Mouse (Mus musculus): ENCODE data around the gene Slc12a7. TPM values are rescaled to one million over a fixed set of nuclear protein-coding genes. Genes with fewer than 3 reads are reported as not detected.

Gene Slc12a7
- polyA plus RNA-seq, 1 experiment from 2014 or later, result 9.2 TPM

GRCm38 (mm10) chr13:73773519-73774205, 40.8 kb downstream of the Slc12a7 start:
- peaks cover 46% of the 10 kb centered on the region for H3K4me1 ChIP-seq (replicated peaks)
- peak overlapping the region; percentile 39 for H3K27ac ChIP-seq (replicated peaks)
- no peaks in the 10 kb centered on the region for H3K9me3 ChIP-seq (replicated peaks)
- H3K27me3 ChIP-seq, result no peaks in the 10 kb centered on the region
- H3K9ac ChIP-seq, result no peak overlapping the region
- H3K4me3 ChIP-seq (replicated peaks), result no peak overlapping the region
- 52% methylated on average over 4 of the region's 4 CpGs for WGBS (ENCODE audit: insufficient replicate concordance)
- H3K36me3 ChIP-seq (replicated peaks), result no peaks in the 10 kb centered on the region; the same call in 1 of the 2 replicates
- no peak overlapping the region for H3K4me2 ChIP-seq
- ATAC-seq (ENCODE audit: insufficient read depth), result peak; percentile 50

DNA sequence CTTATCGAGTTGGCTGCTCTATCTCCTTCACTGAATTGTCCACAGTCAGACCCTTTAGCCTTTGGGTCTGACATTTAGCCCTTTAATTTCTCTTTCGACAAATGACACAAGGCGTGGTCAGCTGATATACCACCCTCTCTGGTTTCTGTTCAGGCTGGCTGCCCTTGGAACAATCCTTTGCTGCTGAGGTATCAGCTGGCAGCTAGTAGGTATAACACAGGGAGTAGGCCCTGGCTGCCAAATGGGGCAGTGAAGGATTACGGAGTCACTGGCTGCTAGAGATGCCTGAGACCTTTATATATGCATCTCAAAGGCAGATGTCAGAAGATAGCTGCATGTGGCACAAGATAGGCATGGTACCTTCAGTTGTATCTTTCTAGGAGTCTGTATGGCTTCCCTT, 42.9 kb downstream of the Slc12a7 start:
- Histone ChIP-seq H3K27ac (replicated peaks) (no peak overlapping the region), H3K4me1 (replicated peaks) (peaks cover 29% of the 10 kb centered on the region), H3K36me3 (replicated peaks) (no peaks in the 10 kb centered on the region; the same call in 1 of the 2 replicates), H3K27me3 (no peaks in the 10 kb centered on the region), H3K9me3 (replicated peaks) (no peaks in the 10 kb centered on the region), H3K4me3 (replicated peaks) (no peak overlapping the region), H3K9ac (no peak overlapping the region), H3K4me2 (no peak overlapping the region)
- WGBS (ENCODE audit: insufficient replicate concordance), result 57% methylated on average over 4 of the region's 4 CpGs
- no peak for ATAC-seq (ENCODE audit: insufficient read depth)

GRCm38 (mm10) chr13:73777578-73777977, 44.7 kb downstream of the Slc12a7 start:
- Histone ChIP-seq H3K27ac (replicated peaks) (no peak overlapping the region), H3K4me3 (replicated peaks) (no peak overlapping the region), H3K4me1 (replicated peaks) (peaks cover 21% of the 10 kb centered on the region), H3K9ac (no peak overlapping the region), H3K27me3 (no peaks in the 10 kb centered on the region), H3K4me2 (no peak overlapping the region), H3K9me3 (replicated peaks) (no peaks in the 10 kb centered on the region), H3K36me3 (replicated peaks) (no peaks in the 10 kb centered on the region; the same call in 1 of the 2 replicates)
- ATAC-seq (ENCODE audit: insufficient read depth), result no peak
- 65% methylated on average over 3 of the region's 3 CpGs for WGBS (ENCODE audit: insufficient replicate concordance)

DNA sequence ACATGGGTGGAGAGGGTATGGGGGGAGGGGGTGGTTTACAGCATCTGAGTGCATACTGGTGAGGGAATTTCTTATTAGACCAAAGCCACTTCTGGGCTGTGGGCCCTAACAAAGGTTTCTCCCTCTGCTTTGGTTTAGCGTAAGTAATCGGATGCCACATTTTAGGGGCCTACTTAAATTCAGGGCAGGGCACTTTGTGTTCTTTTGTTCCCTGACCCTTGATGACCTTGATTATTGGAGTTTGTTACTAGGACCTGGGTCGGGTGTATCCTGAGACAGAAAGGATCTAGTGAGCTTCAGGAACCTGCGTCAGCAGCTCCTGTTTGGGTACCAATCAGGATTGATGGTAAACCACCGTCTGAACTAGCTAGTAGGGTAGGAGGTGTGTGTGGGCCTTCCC, 49.6 kb downstream of the Slc12a7 start:
- no peak overlapping the region for H3K4me3 ChIP-seq (replicated peaks)
- H3K4me2 ChIP-seq, result no peak overlapping the region
- WGBS (ENCODE audit: insufficient replicate concordance), result 66% methylated on average over 5 of the region's 5 CpGs
- H3K9ac ChIP-seq, result no peak overlapping the region
- peaks cover 15% of the 10 kb centered on the region for H3K36me3 ChIP-seq (replicated peaks)
- H3K27me3 ChIP-seq, result no peaks in the 10 kb centered on the region
- H3K9me3 ChIP-seq (replicated peaks), result no peaks in the 10 kb centered on the region
- no peak for ATAC-seq (ENCODE audit: insufficient read depth)
- no peaks in the 10 kb centered on the region for H3K4me1 ChIP-seq (replicated peaks)
- H3K27ac ChIP-seq (replicated peaks), result no peak overlapping the region

DNA sequence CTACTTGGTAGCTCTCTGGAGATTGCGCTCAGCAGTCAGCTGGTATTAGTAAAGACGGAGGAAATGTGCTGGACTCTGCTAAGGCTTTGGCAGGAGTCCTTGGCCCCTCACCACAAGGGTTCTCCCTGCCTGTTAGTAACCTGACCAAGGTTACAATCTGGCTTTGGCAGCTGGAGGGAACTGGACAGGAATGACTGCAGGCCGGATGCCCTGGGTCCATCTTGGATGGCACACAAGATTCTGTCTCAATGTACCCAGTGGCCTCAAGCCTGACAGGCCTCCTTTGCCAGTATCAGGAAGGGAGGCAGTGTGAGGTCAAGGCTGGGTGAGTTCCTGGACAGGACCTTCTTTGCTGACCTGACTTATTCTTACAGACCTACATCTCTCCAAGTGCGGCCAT, 59.3 kb downstream of the Slc12a7 start:
- H3K36me3 ChIP-seq (replicated peaks), result peaks cover 33% of the 10 kb centered on the region
- ATAC-seq (ENCODE audit: insufficient read depth), result no peak

GRCm38 (mm10) chr13:73793171-73793570, 60.3 kb downstream of the Slc12a7 start:
- Histone ChIP-seq H3K27me3 (no peaks in the 10 kb centered on the region), H3K9me3 (replicated peaks) (no peaks in the 10 kb centered on the region), H3K4me1 (replicated peaks) (no peaks in the 10 kb centered on the region), H3K4me2 (no peak overlapping the region), H3K27ac (replicated peaks) (no peak overlapping the region), H3K36me3 (replicated peaks) (peaks cover 33% of the 10 kb centered on the region), H3K4me3 (replicated peaks) (no peak overlapping the region), H3K9ac (no peak overlapping the region)
- ATAC-seq (ENCODE audit: insufficient read depth), result no peak
- 45% methylated on average over 5 of the region's 5 CpGs for WGBS (ENCODE audit: insufficient replicate concordance)

More for the DNA sequence above, 59.3 kb downstream of the Slc12a7 start:
- H3K4me1 ChIP-seq (replicated peaks), result no peaks in the 10 kb centered on the region
- 75% methylated on average over 4 of the region's 4 CpGs for WGBS (ENCODE audit: insufficient replicate concordance)
- H3K4me3 ChIP-seq (replicated peaks), result no peak overlapping the region
- H3K9ac ChIP-seq, result no peak overlapping the region
- H3K27me3 ChIP-seq, result no peaks in the 10 kb centered on the region
- no peaks in the 10 kb centered on the region for H3K9me3 ChIP-seq (replicated peaks)
- no peak overlapping the region for H3K27ac ChIP-seq (replicated peaks)
- no peak overlapping the region for H3K4me2 ChIP-seq

DNA sequence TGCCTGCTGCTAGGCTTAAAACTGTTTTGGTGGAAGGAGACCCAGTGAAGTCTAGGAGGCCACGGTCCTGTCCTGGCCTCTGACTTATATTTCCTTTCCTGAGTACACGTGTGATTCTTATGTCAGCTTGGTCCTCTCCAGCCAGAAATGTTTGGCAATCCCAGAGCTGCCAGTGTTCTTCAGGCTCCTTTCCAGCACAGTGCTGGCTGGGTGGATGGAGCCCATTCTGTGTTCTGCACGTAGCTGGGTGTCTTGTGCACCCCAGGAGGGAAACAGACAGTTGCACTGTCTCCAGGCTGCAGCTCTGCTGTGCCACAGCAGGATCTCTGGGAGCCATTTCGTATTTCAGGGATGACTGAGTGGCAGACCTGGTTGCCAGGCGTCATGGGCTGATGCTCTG, 66.2 kb downstream of the Slc12a7 start:
- no peak for ATAC-seq (ENCODE audit: insufficient read depth)
- 68% methylated on average over 5 of the region's 5 CpGs for WGBS (ENCODE audit: insufficient replicate concordance)

DNA sequence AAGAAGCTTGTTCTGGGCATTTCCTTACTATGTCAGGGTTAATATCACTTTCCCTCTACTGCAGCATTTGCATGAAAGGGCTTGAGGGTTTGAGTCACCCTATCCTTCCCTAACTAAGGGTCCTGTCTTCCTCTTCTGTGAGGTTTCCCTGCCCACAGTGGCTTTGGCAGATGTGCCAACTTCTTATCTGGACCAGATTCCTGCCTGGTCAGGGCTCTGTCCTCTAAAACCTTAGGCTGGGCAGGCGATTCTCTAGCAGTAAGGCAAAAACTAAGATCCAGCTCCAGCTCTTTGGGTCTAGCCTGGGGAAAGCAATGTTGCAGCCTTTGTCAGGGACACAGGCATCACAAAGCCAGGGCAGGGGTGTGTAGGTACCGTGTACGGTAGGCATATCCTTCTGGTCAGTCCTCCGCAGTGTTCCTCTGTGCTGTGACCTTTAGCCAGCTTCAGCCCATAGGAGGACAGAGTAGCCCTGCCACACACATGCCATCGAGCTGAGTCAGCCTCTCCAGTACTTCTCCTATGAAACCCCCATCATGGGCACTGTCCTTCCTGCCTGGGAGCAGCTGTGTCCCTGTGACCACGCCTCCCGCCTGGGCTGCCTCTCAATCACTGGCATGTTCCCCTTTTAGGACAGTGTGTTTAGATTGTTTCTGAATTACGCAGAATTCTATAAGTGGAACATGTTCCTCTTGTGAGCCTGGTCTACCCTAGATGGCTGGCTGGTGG, 70.7 kb downstream of the Slc12a7 start:
- no peak overlapping the region for H3K4me3 ChIP-seq (replicated peaks)
- H3K9ac ChIP-seq, result no peak overlapping the region
- WGBS (ENCODE audit: insufficient replicate concordance), result 40% methylated on average over 8 of the region's 8 CpGs
- no peak overlapping the region for H3K27ac ChIP-seq (replicated peaks)
- H3K9me3 ChIP-seq (replicated peaks), result no peaks in the 10 kb centered on the region
- no peaks in the 10 kb centered on the region for H3K27me3 ChIP-seq
- H3K4me1 ChIP-seq (replicated peaks), result no peaks in the 10 kb centered on the region
- H3K36me3 ChIP-seq (replicated peaks), result peaks cover 21% of the 10 kb centered on the region; the same call in 1 of the 2 replicates
- no peak overlapping the region for H3K4me2 ChIP-seq
- peak; percentile 71 for ATAC-seq (ENCODE audit: insufficient read depth)

More for the DNA sequence above, 66.2 kb downstream of the Slc12a7 start:
- H3K4me3 ChIP-seq (replicated peaks), result no peak overlapping the region
- H3K4me2 ChIP-seq, result no peak overlapping the region
- peaks cover 29% of the 10 kb centered on the region for H3K36me3 ChIP-seq (replicated peaks)
- no peaks in the 10 kb centered on the region for H3K9me3 ChIP-seq (replicated peaks)
- no peak overlapping the region for H3K27ac ChIP-seq (replicated peaks)
- no peaks in the 10 kb centered on the region for H3K27me3 ChIP-seq
- H3K4me1 ChIP-seq (replicated peaks), result no peaks in the 10 kb centered on the region
- H3K9ac ChIP-seq, result no peak overlapping the region

DNA sequence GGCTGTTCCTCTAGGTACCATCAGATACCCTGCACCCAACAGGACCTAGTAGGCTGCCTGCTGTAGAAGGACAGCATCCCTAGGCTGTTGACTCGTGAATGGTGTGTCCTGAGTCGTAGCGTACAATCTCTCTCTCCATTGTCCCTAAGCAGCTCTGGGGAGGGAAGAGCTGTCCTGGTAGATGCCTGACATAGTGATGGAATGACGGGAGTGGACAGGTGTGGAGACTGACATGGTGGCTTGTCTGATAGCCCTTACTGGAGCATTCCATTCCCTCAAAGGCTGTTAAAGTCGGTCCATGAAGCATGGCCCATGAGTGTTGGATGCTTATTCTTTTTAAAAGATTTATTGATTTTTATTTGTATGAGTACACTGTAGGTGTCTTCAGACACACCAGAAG, 72.0 kb downstream of the Slc12a7 start:
- Histone ChIP-seq H3K4me3 (replicated peaks) (no peak overlapping the region), H3K4me1 (replicated peaks) (no peaks in the 10 kb centered on the region), H3K9me3 (replicated peaks) (no peaks in the 10 kb centered on the region), H3K27me3 (no peaks in the 10 kb centered on the region), H3K36me3 (replicated peaks) (peaks cover 17% of the 10 kb centered on the region; the same call in 1 of the 2 replicates), H3K9ac (no peak overlapping the region), H3K4me2 (no peak overlapping the region), H3K27ac (replicated peaks) (no peak overlapping the region)
- WGBS (ENCODE audit: insufficient replicate concordance), result 78% methylated on average over 5 of the region's 5 CpGs
- no peak for ATAC-seq (ENCODE audit: insufficient read depth)

DNA sequence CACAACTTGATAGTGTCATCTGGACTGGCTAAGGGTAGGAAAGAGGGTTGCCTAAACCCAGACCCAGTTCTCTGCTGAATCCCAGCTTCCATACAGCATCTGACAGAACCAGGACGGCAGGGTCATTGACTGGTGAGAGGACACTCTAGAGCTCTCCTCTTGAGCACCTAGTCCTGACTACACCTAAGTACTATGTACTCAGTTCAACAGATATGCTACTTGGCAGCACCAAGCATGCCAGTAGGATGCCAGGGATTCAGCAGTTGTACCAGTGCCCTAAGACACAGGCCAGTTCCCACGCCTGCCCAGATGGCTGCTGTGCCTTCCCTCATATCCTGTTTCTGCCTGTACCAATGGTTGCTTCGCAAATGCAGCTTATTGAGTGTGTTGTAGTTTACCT, 80.0 kb downstream of the Slc12a7 start:
- no peak overlapping the region for H3K4me3 ChIP-seq (replicated peaks)
- ATAC-seq (ENCODE audit: insufficient read depth), result no peak
- H3K27ac ChIP-seq (replicated peaks), result no peak overlapping the region
- no peaks in the 10 kb centered on the region for H3K9me3 ChIP-seq (replicated peaks)
- no peak overlapping the region for H3K4me2 ChIP-seq
- H3K27me3 ChIP-seq, result no peaks in the 10 kb centered on the region
- WGBS (ENCODE audit: insufficient replicate concordance), result 71% methylated on average over 3 of the region's 3 CpGs
- no peaks in the 10 kb centered on the region for H3K4me1 ChIP-seq (replicated peaks)
- H3K9ac ChIP-seq, result no peak overlapping the region
- H3K36me3 ChIP-seq (replicated peaks), result peaks cover 30% of the 10 kb centered on the region; the same call in 1 of the 2 replicates

DNA sequence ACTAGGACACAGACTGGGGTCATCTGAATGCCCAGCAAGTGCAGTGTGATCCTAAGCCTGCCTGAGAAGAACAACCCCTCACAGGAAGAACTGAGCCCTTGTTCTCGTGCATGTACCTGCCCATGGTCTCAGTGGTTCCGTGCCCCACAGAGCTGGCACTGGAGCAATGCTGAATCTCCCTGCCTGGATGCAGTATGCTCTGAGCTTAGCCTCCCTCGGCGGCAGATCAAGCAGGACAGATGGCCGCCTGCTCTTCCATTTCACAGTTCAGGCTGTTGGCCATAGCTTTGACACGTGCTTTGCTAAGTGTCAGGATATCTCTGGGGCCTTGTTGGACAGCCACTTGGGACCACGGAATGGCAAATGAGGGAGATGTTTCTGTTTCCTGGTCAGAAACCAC, 81.3 kb downstream of the Slc12a7 start:
- Histone ChIP-seq H3K36me3 (replicated peaks) (peaks cover 30% of the 10 kb centered on the region; the same call in 1 of the 2 replicates), H3K4me1 (replicated peaks) (no peaks in the 10 kb centered on the region), H3K27me3 (no peaks in the 10 kb centered on the region), H3K27ac (replicated peaks) (no peak overlapping the region), H3K4me2 (no peak overlapping the region), H3K9me3 (replicated peaks) (no peaks in the 10 kb centered on the region), H3K9ac (no peak overlapping the region), H3K4me3 (replicated peaks) (no peak overlapping the region)
- ATAC-seq (ENCODE audit: insufficient read depth), result no peak
- WGBS (ENCODE audit: insufficient replicate concordance), result 73% methylated on average over 7 of the region's 7 CpGs

Data from liver, embryonic 15.5 days (tissue).